In genomic region chr1:39735493-39735892, GRCm38 (mm10) we compare ENCODE assay signal across 9 mouse cellular contexts. TPM values are rescaled to one million over a fixed set of nuclear protein-coding genes. Genes with fewer than 3 reads are reported as not detected.
DNase-seq lines count a peak whose midpoint lies in the region; ATAC-seq and TF ChIP-seq lines count a peak whose summit lies in the region.
"Had no signal": no experiment of that assay in that cellular context is flagged by ENCODE, and none has a peak within 500 bp of the region (broad histone marks: within the 10 kb centered on the region; RNA-seq: fewer than 3 reads in every experiment).

No protein-coding gene starts in this region.

- TF ChIP-seq CTCF in forebrain, postnatal 0 days (IDR thresholded peaks at IDR 0.05; ENCODE audit: low read depth), result no peak

- DNase-seq in forebrain, postnatal 0 days, result no peak
- no peak for DNase-seq in midbrain, embryonic 10.5 days (ENCODE audit: low spot score)
- DNase-seq in testis, postnatal 10 days (ENCODE audit: low spot score), result no peak
- no peak for DNase-seq in cerebellum, postnatal 14 days
- DNase-seq: layer of hippocampus, postnatal 36 days had no signal

- no peaks in the 10 kb centered on the region for H3K27me3 ChIP-seq in forebrain, postnatal 0 days (ENCODE audit: insufficient read depth, low read length)
- no peaks in the 10 kb centered on the region for H3K27me3 ChIP-seq in forebrain, embryonic 16.5 days (replicated peaks; ENCODE audit: control insufficient read depth, insufficient read depth, low read length)
- H3K27me3 ChIP-seq in midbrain, embryonic 10.5 days (ENCODE audit: low read depth, poor library complexity, severe bottlenecking), result no peaks in the 10 kb centered on the region
- H3K27me3 ChIP-seq in midbrain, embryonic 13.5 days, result no peaks in the 10 kb centered on the region
- H3K27me3 ChIP-seq in limb, embryonic 12.5 days, result no peaks in the 10 kb centered on the region
- H3K27me3 ChIP-seq in stomach, embryonic 14.5 days (ENCODE audit: control insufficient read depth, insufficient read depth, low read length), result no peaks in the 10 kb centered on the region

- H3K27ac ChIP-seq in forebrain, postnatal 0 days (ENCODE audit: low read depth, low read length), result peak overlapping the region; percentile 35; the same call in 1 of the 2 replicates
- no peak overlapping the region for H3K27ac ChIP-seq in forebrain, embryonic 16.5 days (ENCODE audit: low read length)
- peak overlapping the region; percentile 79 for H3K27ac ChIP-seq in midbrain, embryonic 10.5 days (replicated peaks)
- H3K27ac ChIP-seq in midbrain, embryonic 13.5 days, result no peak overlapping the region
- 0 out of 2 replicates have a peak overlapping the region, but pooled peaks have one; percentile 32 for H3K27ac ChIP-seq in limb, embryonic 12.5 days
- peak overlapping the region; percentile 35; the same call in 1 of the 2 replicates for H3K27ac ChIP-seq in stomach, embryonic 14.5 days (ENCODE audit: low read length)

- ATAC-seq in forebrain, postnatal 0 days, result no peak
- no peak for ATAC-seq in forebrain, embryonic 16.5 days
- no peak for ATAC-seq in midbrain, embryonic 13.5 days
- ATAC-seq in limb, embryonic 12.5 days (ENCODE audit: insufficient number of reproducible peaks, insufficient read depth, low FRiP score, low TSS enrichment, low read depth), result no peak
- ATAC-seq in stomach, embryonic 14.5 days (ENCODE audit: insufficient number of reproducible peaks, insufficient read depth, low FRiP score, low read depth), result no peak

- no peak overlapping the region for H3K4me2 ChIP-seq in forebrain, postnatal 0 days (ENCODE audit: low read depth)
- no peak overlapping the region for H3K4me2 ChIP-seq in forebrain, embryonic 16.5 days (ENCODE audit: low read length)
- H3K4me2 ChIP-seq in midbrain, embryonic 13.5 days (replicated peaks), result no peak overlapping the region
- H3K4me2 ChIP-seq in limb, embryonic 12.5 days, result no peak overlapping the region
- no peak overlapping the region for H3K4me2 ChIP-seq in stomach, embryonic 14.5 days (replicated peaks; ENCODE audit: low read depth, low read length)

- H3K9ac ChIP-seq in forebrain, postnatal 0 days, result no peak overlapping the region
- no peak overlapping the region for H3K9ac ChIP-seq in forebrain, embryonic 16.5 days (replicated peaks; ENCODE audit: low read depth, low read length)
- no peak overlapping the region for H3K9ac ChIP-seq in midbrain, embryonic 13.5 days (replicated peaks)
- H3K9ac ChIP-seq in limb, embryonic 12.5 days (replicated peaks), result no peak overlapping the region
- no peak overlapping the region for H3K9ac ChIP-seq in stomach, embryonic 14.5 days (replicated peaks; ENCODE audit: low read depth, low read length)

- H3K4me3 ChIP-seq in forebrain, postnatal 0 days (ENCODE audit: low read depth, low read length), result no peak overlapping the region
- no peak overlapping the region for H3K4me3 ChIP-seq in forebrain, embryonic 16.5 days (replicated peaks; ENCODE audit: low read length)
- H3K4me3 ChIP-seq in midbrain, embryonic 10.5 days, result no peak overlapping the region
- H3K4me3 ChIP-seq in midbrain, embryonic 13.5 days (replicated peaks), result no peak overlapping the region
- no peak overlapping the region for H3K4me3 ChIP-seq in limb, embryonic 12.5 days (replicated peaks)
- no peak overlapping the region for H3K4me3 ChIP-seq in stomach, embryonic 14.5 days (ENCODE audit: low read depth, low read length)

- no peaks in the 10 kb centered on the region for H3K36me3 ChIP-seq in forebrain, postnatal 0 days (ENCODE audit: insufficient read depth)
- no peaks in the 10 kb centered on the region for H3K36me3 ChIP-seq in forebrain, embryonic 16.5 days (ENCODE audit: control insufficient read depth, insufficient read depth)
- no peaks in the 10 kb centered on the region for H3K36me3 ChIP-seq in midbrain, embryonic 10.5 days
- H3K36me3 ChIP-seq in midbrain, embryonic 13.5 days, result no peaks in the 10 kb centered on the region
- no peaks in the 10 kb centered on the region for H3K36me3 ChIP-seq in limb, embryonic 12.5 days
- H3K36me3 ChIP-seq in stomach, embryonic 14.5 days (ENCODE audit: control insufficient read depth, insufficient read depth, low read length), result no peaks in the 10 kb centered on the region

- WGBS in forebrain, postnatal 0 days, result 74% methylated on average over 2 of the region's 2 CpGs
- 70% methylated on average over 2 of the region's 2 CpGs for WGBS in forebrain, embryonic 16.5 days
- 83% methylated on average over 2 of the region's 2 CpGs for WGBS in midbrain, embryonic 10.5 days
- 77% methylated on average over 2 of the region's 2 CpGs for WGBS in midbrain, embryonic 13.5 days
- 88% methylated on average over 2 of the region's 2 CpGs for WGBS in limb, embryonic 12.5 days
- WGBS in stomach, embryonic 14.5 days, result 64% methylated on average over 2 of the region's 2 CpGs

- no peaks in the 10 kb centered on the region for H3K4me1 ChIP-seq in forebrain, postnatal 0 days (ENCODE audit: insufficient read depth)
- peaks cover 4% of the 10 kb centered on the region for H3K4me1 ChIP-seq in forebrain, embryonic 16.5 days (replicated peaks; ENCODE audit: control insufficient read depth, insufficient read depth, low read length)
- peaks cover 30% of the 10 kb centered on the region for H3K4me1 ChIP-seq in midbrain, embryonic 10.5 days
- H3K4me1 ChIP-seq in midbrain, embryonic 13.5 days (replicated peaks), result peaks cover 26% of the 10 kb centered on the region
- peaks cover 25% of the 10 kb centered on the region for H3K4me1 ChIP-seq in limb, embryonic 12.5 days (replicated peaks)
- peaks cover 5% of the 10 kb centered on the region; the same call in 1 of the 2 replicates for H3K4me1 ChIP-seq in stomach, embryonic 14.5 days (ENCODE audit: control insufficient read depth, insufficient read depth, low read length)

- H3K9me3 ChIP-seq in forebrain, postnatal 0 days (ENCODE audit: low read length), result no peaks in the 10 kb centered on the region
- no peaks in the 10 kb centered on the region for H3K9me3 ChIP-seq in forebrain, embryonic 16.5 days (ENCODE audit: control insufficient read depth, low read length)
- no peaks in the 10 kb centered on the region for H3K9me3 ChIP-seq in midbrain, embryonic 10.5 days (replicated peaks)
- H3K9me3 ChIP-seq in midbrain, embryonic 13.5 days, result no peaks in the 10 kb centered on the region
- no peaks in the 10 kb centered on the region for H3K9me3 ChIP-seq in limb, embryonic 12.5 days
- H3K9me3 ChIP-seq in stomach, embryonic 14.5 days (ENCODE audit: control insufficient read depth, low read depth, low read length), result no peaks in the 10 kb centered on the region

RNA-seq across cellular contexts. Expression of gene Rfx8, which starts 14.7 kb away (rescaled TPM):
- total RNA-seq in forebrain, postnatal 0 days (2014; rRNA removed), result 0.52 TPM in 1 of 2 replicates, not detected in the other
- 0.22 and 0.34 TPM in 2 replicates for polyA plus RNA-seq in forebrain, postnatal 0 days (2015; fragmentation: Nextera tagmentation; extraction: Ambion mirVana)
- polyA plus RNA-seq in forebrain, embryonic 16.5 days (2015; fragmentation: Nextera tagmentation; extraction: Ambion mirVana), result 0.20 TPM in 1 of 2 replicates, not detected in the other
- 0.20 and 0.39 TPM in 2 replicates for polyA plus RNA-seq in midbrain, embryonic 10.5 days (2016; fragmentation: Nextera tagmentation; extraction: Ambion mirVana)
- 0.13 and 0.28 TPM in 2 replicates for polyA plus RNA-seq in midbrain, embryonic 13.5 days (2015; fragmentation: Nextera tagmentation; extraction: Ambion mirVana)
- 1.5 and 1.7 TPM in 2 replicates for polyA plus RNA-seq in limb, embryonic 12.5 days (2016; fragmentation: Nextera tagmentation; extraction: Ambion mirVana)
- polyA plus RNA-seq in stomach, embryonic 14.5 days (2014; fragmentation: Nextera tagmentation; extraction: Ambion mirVana), result 0.27 and 0.88 TPM in 2 replicates

Comparison
In these comparisons a context has a peak if more than half of its experiments do, and no peak if none do; other contexts are left out.
1. H3K27ac ChIP-seq: peak in forebrain, postnatal 0 days (single experiment), midbrain, embryonic 10.5 days (single experiment), limb, embryonic 12.5 days (single experiment) and stomach, embryonic 14.5 days (single experiment); none in forebrain, embryonic 16.5 days (single experiment) and midbrain, embryonic 13.5 days (single experiment).